Mouse (Mus musculus) limb, embryonic 14.5 days (tissue): ENCODE measurements at regions not wholly inside any gene's neighbourhood (a gene's known extent, or its start where the extent isn't known, plus 50 kb on each side); places are given as distances from the start of the nearest gene placed in this dataset.
A peak's percentile ranks its signal among the peaks of the same experiment; 100 is the strongest.

Experiments used
- ATAC-seq: fragments of 200-750 bp; cut with Nextera tagmentation; 2 replicates; pipeline ENCODE4 v1.8.0; 2017; ENCODE audit warnings: low read depth, moderate number of reproducible peaks, moderate TSS enrichment; ENCODE audit not compliant: low FRiP score
- DNase-seq: peaks from one replicate; pipeline ENCODE4 v3.0.0-alpha.2; 2015; ENCODE audit warnings: low spot score
- H3K27ac ChIP-seq: fragments of 300-500 bp; sonication (generic); replicated peaks from 2 replicates; pipeline ENCODE4 v1.5.1; 2014; ENCODE audit warnings: low read depth, mild to moderate bottlenecking, low read length, moderate library complexity, mixed read lengths
- H3K27me3 ChIP-seq: fragments of 300-500 bp; sonication (generic); 2 replicates; pipeline ENCODE4 v1.6.1; 2014; ENCODE audit warnings: low read length, mixed read lengths; ENCODE audit not compliant: control insufficient read depth, insufficient read depth
- H3K36me3 ChIP-seq: fragments of 300-500 bp; sonication (generic); 2 replicates; pipeline ENCODE4 v1.6.1; 2014; ENCODE audit warnings: mild to moderate bottlenecking, low read length, moderate library complexity, mixed read lengths; ENCODE audit not compliant: control insufficient read depth, insufficient read depth
- H3K4me1 ChIP-seq: fragments of 300-500 bp; sonication (generic); 2 replicates; pipeline ENCODE4 v1.6.1; 2014; ENCODE audit warnings: antibody characterized with exemption, low read length, mixed read lengths; ENCODE audit not compliant: control insufficient read depth, insufficient read depth
- H3K4me2 ChIP-seq: fragments of 300-500 bp; sonication (generic); replicated peaks from 2 replicates; pipeline ENCODE4 v1.6.1; 2014; ENCODE audit warnings: low read depth, mild to moderate bottlenecking, low read length, moderate library complexity; ENCODE audit not compliant: severe bottlenecking
- H3K4me3 ChIP-seq: fragments of 300-500 bp; sonication (generic); replicated peaks from 2 replicates; pipeline ENCODE4 v1.5.1; 2014; ENCODE audit warnings: low read length
- H3K9ac ChIP-seq: fragments of 300-500 bp; sonication (generic); 2 replicates; pipeline ENCODE4 v1.6.1; 2014; ENCODE audit warnings: mild to moderate bottlenecking, low read depth, low read length, moderate library complexity; ENCODE audit not compliant: severe bottlenecking
- H3K9me3 ChIP-seq: fragments of 300-500 bp; sonication (generic); 2 replicates; pipeline ENCODE4 v1.6.1; 2016; ENCODE audit warnings: low read length; ENCODE audit not compliant: control insufficient read depth
- POLR2A ChIP-seq: fragments of 200-500 bp; IDR thresholded peaks from 2 replicates; pipeline ENCODE4 v1.8.0; 2012; ENCODE audit warnings: inconsistent platforms, mild to moderate bottlenecking, moderate library complexity, borderline replicate concordance; ENCODE audit not compliant: insufficient read depth, insufficient read length; ENCODE audit errors: extremely low read depth
- WGBS: fragments of 180-500 bp; shearing (Covaris S2); extraction: QIAGEN DNeasy Blood & Tissue Kit; methylation state at CpG from one replicate; pipeline ENCODE4 v1.1.7; 2014; 5-methylcytosine and 5-hydroxymethylcytosine counted together

DNA sequence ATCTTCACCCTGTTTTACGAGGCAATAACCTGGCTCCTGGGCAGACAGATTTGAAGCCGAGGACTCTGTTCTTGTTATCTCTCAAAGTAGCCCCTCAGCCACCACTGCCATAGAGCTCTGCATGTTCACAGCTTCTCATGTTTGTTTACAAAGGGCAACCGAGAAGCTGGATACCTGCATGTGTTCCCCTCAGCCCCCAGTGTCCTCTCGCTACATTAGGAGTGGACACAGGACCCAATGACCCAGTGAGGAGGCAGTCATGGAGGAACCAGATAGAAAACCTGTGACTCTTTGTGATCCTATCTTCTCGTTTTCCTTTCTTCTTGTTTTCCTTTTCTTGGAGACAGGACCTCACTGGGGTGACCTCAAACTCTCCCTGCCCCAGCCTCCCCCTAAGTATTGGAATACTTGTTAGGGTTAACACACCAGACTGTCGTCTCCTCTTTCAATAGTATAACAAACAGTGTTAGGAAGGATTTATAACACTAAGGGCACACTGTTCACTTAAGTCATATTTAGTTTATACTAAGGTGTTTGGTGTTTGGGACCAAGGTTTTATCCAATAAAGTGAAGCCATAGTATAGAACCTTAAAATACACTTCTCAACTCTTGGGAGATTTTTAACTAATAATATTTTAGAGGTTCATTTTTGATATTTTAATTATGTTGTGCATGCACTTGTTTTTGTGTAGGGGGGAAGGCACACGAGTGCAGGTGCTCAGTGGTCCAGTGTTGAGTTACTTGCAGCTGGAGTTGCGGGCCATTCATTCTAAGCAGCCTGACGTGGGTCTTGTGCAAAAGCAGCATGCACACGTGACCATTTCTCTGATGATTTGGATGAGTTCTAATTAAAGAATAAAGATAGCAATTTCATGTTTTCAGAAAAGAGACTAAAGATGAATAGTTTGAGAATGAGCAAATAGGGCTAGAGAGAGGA is 422.9 kb upstream of the BB014433 start:
- ATAC-seq (no peak), DNase-seq (no peak)
- no peak overlapping the region for H3K4me3 ChIP-seq
- no peak for TF ChIP-seq POLR2A
- H3K36me3 ChIP-seq, result no peaks in the 10 kb centered on the region
- no peak overlapping the region for H3K27ac ChIP-seq
- H3K9ac ChIP-seq, result no peak overlapping the region
- H3K27me3 ChIP-seq, result no peaks in the 10 kb centered on the region
- H3K9me3 ChIP-seq, result no peaks in the 10 kb centered on the region
- WGBS, result 58% methylated on average over 10 of the region's 10 CpGs
- H3K4me2 ChIP-seq, result no peak overlapping the region
- H3K4me1 ChIP-seq, result no peaks in the 10 kb centered on the region

DNA sequence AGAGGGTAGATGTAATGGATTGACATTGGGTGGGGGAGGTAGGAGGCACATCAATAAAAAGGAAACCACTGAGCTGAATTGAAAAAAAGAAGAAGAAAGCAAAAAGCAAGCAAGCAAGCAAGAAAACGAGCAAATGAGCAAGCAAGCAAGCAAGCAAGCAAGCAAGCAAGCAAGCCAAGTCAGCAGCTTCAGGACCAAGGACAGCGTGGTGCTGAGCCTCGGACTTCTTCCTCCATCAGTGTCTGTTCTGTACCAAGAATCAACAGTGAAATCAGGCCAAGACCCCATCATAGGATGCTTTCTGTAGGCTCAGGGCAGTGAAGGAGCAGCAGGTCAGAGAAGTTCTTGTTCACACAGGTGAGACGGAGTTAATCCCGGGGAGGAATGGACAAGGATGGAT is 392.7 kb upstream of the BB014433 start:
- no peak for TF ChIP-seq POLR2A
- peak; percentile 93 for DNase-seq
- 52% methylated on average over 5 of the region's 5 CpGs for WGBS

DNA sequence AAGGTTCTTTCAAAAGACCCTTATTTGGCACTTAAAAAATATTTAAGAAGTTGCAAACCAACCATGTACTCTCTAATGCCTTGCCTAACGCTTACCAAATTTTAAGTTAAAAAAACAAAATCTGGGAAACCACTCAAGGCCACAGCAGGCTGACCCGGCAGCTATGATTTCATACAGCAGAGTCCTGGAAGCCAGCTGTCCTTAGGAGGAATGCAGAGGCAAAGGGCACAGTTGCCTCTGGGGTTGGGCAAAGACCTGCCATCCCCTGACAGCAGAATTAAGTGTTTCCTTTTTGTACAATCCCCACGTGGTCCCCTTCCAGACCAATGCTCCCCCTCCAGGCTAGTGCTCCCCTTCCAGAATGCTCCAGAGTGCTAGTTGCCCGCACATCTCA is 348.8 kb upstream of the BB014433 start:
- 60% methylated on average over 4 of the region's 4 CpGs for WGBS
- no peak overlapping the region for H3K27ac ChIP-seq
- no peak for DNase-seq
- no peaks in the 10 kb centered on the region for H3K27me3 ChIP-seq
- no peak for ATAC-seq
- no peaks in the 10 kb centered on the region for H3K4me1 ChIP-seq
- no peaks in the 10 kb centered on the region for H3K36me3 ChIP-seq
- H3K9ac ChIP-seq, result no peak overlapping the region
- H3K9me3 ChIP-seq, result no peaks in the 10 kb centered on the region
- H3K4me2 ChIP-seq, result no peak overlapping the region
- H3K4me3 ChIP-seq, result no peak overlapping the region
- TF ChIP-seq POLR2A, result no peak

More for the DNA sequence above, 392.7 kb upstream of the BB014433 start:
- Histone ChIP-seq H3K9me3 (no peaks in the 10 kb centered on the region), H3K4me2 (no peak overlapping the region), H3K9ac (no peak overlapping the region), H3K4me3 (no peak overlapping the region), H3K4me1 (no peaks in the 10 kb centered on the region), H3K27ac (no peak overlapping the region), H3K36me3 (no peaks in the 10 kb centered on the region), H3K27me3 (no peaks in the 10 kb centered on the region)
- ATAC-seq, result no peak

- TF ChIP-seq POLR2A, result no peak
- ATAC-seq (no peak), DNase-seq (no peak)
- H3K4me3 ChIP-seq, result no peak overlapping the region
- no peaks in the 10 kb centered on the region for H3K4me1 ChIP-seq
- H3K27ac ChIP-seq, result no peak overlapping the region
- H3K4me2 ChIP-seq, result no peak overlapping the region
- H3K9me3 ChIP-seq, result no peaks in the 10 kb centered on the region
- H3K36me3 ChIP-seq, result no peaks in the 10 kb centered on the region
- H3K9ac ChIP-seq, result no peak overlapping the region
- no peaks in the 10 kb centered on the region for H3K27me3 ChIP-seq
- WGBS, result 82% methylated on average over 5 of the region's 5 CpGs
These were observed 348.3 kb upstream of the BB014433 start for GRCm38 (mm10) chr8:15393936-15394721.

- Histone ChIP-seq H3K9me3 (no peaks in the 10 kb centered on the region), H3K27ac (no peak overlapping the region), H3K9ac (no peak overlapping the region), H3K27me3 (no peaks in the 10 kb centered on the region), H3K36me3 (no peaks in the 10 kb centered on the region), H3K4me2 (no peak overlapping the region), H3K4me3 (no peak overlapping the region), H3K4me1 (no peaks in the 10 kb centered on the region)
- TF ChIP-seq POLR2A, result no peak
- WGBS, result 39% methylated on average over 4 of the region's 4 CpGs
- DNase-seq (no peak), ATAC-seq (no peak)
These were observed 346.2 kb upstream of the BB014433 start for GRCm38 (mm10) chr8:15392056-15392455.
